Mouse (Mus musculus): ENCODE results near the gene Hist1h2bk. TPM values are rescaled to one million over a fixed set of nuclear protein-coding genes. Genes with fewer than 3 reads are reported as not detected.

The Hist1h2bk gene
- polyA plus RNA-seq, 2 experiments from 2014 or later, result 2.6 to 4.2 TPM

- no peak for ATAC-seq
Observed at GRCm38 (mm10) chr13:22014411-22014845, 21.2 kb upstream of the Hist1h2bk start.

DNA sequence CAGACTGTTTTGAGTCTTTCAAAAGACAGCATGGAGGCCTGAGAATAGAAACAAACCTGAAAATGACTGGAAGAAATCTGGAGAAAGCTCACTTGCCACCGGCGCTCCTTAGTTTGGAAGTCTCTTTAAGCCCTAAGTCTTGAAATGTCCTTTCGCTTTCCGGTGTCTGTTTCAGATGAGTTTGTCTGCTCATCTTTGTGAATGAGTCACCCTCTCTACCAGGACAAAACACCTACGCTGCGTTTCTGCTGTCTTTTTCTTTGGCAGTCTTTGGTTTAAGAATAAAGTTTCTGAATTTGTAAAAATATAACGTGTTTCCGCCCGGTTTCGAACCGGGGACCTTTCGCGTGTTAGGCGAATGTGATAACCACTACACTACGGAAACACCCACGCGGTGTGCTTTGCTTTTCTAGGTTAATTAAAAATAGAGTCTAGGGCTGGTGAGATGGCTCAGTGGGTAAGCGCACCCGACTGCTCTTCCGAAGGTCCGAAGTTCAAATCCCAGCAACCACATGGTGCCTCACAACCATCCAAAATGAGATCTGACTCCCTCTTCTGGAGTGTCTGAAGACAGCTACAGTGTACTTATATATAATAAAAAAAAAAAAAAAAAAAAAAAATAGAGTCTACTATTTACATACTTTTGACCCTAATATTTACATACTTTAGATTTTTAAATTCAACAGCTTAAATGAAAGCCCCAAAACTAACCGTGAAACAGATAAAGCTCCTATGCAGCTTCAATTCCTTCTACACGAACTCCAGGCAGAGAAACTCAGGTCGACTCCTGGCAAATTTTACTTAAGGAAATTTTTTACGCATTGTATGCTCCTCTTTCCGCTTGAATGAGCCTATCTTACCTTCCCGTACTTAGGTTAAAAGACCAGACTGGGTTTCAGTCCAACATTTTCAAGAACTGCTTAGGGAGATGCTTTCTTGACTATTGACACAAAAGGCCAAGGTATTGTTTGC, 19.9 kb upstream of the Hist1h2bk start:
- peak; percentile 84 for ATAC-seq

DNA sequence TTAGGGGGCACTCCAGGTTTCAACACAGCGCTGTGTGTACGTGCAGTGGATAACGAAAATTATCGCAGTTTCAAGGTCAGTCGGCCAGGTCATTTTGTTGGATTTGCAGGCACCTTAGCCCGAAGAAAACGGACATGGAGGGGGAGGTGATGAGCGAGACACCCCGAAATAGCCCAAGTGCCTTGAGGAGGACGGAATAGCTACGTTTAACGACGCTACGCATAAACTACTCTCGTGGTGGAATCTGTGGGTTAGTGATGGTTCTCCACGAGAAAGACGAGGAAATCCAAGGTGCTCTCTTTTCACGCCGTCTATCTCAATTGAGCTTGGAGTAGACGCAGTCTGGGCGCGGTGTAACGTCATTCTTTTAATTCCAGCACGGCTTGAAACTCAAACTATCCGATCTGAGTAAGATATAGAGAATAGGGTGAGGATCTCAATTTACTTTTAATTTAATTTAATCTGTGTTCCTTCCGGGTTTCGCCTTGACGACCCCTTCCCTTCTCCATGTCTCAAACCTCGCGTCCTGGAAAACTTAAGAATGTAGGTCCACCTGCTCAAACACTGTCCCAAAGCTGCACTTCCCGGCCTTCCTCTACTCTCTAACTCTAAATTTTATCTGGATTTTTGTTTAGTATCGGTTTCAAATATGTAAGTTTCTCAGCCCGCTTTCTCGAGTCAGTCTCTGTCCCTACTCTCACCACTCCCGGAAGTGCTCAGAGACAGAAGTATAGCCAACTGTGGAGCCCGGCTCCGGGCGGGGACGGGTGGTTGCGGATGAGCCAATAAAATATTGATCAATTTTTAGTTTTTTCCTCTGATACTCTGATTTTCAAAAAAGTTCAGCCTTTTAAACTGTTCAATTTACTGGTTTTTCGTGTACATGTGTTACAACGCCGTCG, 15.5 kb upstream of the Hist1h2bk start:
- ATAC-seq, result peak; percentile 40

DNA sequence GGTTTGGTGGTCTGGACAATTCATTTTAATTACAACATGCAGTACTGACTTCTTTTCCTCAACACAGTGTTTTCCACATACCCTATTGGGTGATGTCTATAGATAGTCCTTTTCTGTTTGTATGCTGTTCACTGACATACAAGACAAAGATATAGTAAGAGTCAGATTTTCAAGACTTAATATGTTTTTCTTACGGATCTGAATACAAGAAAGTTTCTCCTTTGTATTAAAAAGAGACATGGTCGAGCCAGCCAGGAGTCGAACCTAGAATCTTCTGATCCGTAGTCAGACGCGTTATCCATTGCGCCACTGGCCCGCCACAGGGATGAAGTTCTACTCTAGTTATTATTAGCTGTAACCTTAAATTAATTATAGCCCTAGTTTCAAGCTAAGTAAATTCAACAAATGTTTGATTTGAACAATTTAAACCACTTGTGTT, 14.8 kb upstream of the Hist1h2bk start:
- peak; percentile 22 for ATAC-seq

GRCm38 (mm10) chr13:22021581-22021980, 14.1 kb upstream of the Hist1h2bk start:
- no peak for ATAC-seq

GRCm38 (mm10) chr13:22022241-22022640, 13.4 kb upstream of the Hist1h2bk start:
- peak; percentile 33 for ATAC-seq

GRCm38 (mm10) chr13:22026058-22027031, 9.3 kb upstream of the Hist1h2bk start:
- peak; percentile 64 for ATAC-seq

GRCm38 (mm10) chr13:22028673-22029460, 6.8 kb upstream of the Hist1h2bk start:
- peak; percentile 78 for ATAC-seq

DNA sequence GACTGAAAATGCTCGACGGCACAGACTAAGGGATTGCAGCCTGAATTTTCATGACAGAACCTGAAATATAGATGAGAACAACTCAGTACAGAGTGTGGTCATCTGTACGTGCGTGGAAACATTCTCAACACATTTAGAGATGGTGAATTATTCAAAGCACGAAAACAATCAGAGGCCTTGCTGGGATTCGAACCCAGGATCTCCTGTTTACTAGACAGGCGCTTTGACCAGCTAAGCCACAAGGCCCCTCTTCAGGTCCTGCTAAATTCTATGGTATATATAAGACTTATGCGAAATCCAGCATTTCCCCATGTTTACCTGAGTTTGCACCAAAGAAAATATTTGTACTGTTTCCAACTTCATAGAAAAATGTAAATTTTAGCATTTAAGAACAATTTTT, 5.7 kb upstream of the Hist1h2bk start:
- no peak for ATAC-seq

GRCm38 (mm10) chr13:22030493-22030892, 5.2 kb upstream of the Hist1h2bk start:
- ATAC-seq, result no peak

GRCm38 (mm10) chr13:22033741-22034442, 1.8 kb upstream of the Hist1h2bk start:
- ATAC-seq, result no peak

DNA sequence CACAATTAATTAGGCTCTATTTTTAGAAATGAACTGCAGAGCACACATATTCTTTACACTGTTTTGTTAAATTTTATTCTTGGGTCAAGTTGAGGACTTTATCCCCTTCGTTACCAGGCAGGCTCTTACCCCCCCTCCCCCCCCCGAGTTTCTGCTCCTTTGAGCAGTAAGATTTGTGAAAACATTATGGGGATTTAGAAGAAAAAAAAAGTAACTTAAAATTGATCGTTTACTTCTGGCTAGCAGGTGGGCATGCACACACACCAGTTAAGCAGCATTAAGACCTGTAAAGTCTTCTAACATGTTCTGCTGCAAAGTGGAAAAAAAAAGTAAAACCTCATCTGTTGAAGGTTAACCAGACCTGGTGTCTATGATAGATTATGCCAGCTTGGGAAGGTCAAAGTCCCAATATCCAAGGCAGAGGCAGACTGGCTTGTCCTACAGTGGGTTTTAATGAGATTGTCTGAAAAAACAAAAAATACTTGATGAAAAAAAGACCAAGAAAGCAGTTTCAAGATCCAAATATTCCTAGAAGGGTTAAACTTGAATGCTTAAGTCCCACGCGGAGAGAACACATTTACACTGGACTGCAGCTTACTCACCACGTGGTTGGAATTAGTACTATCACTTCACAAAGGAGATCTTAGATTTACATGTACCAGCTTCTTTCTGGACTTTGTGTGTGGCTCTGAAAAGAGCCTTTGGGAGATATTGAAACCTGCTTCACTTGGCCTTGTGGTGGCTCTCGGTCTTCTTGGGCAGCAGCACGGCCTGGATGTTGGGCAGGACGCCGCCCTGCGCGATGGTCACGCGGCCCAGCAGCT, 1.0 kb upstream of the Hist1h2bk start:
- no peak for ATAC-seq

- no peak for ATAC-seq
Observed at GRCm38 (mm10) chr13:22036149-22036956, 683 bp downstream of the Hist1h2bk start.

DNA sequence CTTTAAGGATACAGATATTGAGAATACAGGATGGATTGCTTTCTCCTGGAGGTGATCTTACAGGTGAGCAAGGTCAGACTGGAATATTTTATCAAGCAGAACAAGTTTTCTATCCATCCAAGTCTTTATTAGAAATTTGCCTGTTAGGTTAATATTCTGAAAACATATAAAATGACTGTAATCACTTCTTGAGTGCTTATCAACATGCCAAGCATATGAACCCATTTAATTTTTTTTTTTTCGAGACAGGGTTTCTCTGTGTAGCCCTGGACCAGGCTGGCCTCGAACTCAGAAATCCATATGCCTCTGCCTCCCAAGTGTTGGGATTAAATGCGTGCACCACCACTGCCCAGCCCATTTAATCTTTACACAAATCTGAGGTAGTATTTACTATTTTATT, 1.3 kb downstream of the Hist1h2bk start:
- ATAC-seq, result no peak

DNA sequence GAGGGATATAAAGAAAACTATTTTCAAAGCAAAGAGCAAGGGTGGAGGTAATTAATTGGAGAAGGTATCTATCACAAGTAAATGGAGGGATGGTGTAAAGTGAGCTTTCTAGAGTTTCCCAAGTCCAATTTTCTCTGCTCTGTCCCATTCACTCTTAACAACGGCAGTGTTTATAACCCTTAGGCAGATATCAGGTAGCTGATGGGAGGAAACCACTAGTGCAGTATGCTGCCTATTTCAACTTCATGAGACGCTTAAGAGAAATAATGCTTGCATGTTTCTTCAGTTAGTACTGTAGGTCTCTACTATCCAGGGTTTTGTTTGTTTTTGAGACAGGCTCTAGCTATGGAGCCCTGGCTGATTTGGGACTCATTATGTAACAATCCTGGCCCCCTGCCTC, 1.7 kb downstream of the Hist1h2bk start:
- no peak for ATAC-seq

DNA sequence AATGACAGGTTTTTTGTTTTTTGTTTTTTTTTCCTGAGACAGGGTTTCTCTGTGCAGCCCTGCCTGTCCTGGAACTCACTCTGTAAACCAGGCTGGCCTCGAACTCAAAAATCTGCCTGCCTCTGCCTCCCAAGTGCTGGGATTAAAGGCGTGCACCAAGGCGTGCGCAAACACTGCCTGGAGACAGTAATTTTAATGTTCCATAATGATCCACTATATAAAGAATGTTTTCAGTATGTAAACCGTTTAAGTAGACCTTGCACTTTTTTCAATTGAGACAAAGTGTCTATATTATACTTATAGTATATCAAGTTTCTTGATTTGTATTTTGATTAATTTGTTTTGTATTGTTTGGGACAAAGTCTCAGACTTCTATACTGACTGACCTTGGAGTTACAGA, 3.7 kb downstream of the Hist1h2bk start:
- no peak for ATAC-seq

- ATAC-seq, result no peak
Observed at GRCm38 (mm10) chr13:22039951-22040463, 4.3 kb downstream of the Hist1h2bk start.

- ATAC-seq, result no peak
Observed at GRCm38 (mm10) chr13:22040464-22041141, 4.9 kb downstream of the Hist1h2bk start.
